Mouse (Mus musculus) ES-Bruce4 (cell line): ENCODE measurements at regions not wholly inside any gene's neighbourhood (a gene's known extent, or its start where the extent isn't known, plus 50 kb on each side); places are given as distances from the start of the nearest gene placed in this dataset.

ENCODE experiments used
- H3K27ac ChIP-seq: 2 replicates; pipeline ENCODE4 v1.5.1; 2012; ENCODE audit warnings: low read length, inconsistent platforms; ENCODE audit not compliant: insufficient read depth
- H3K27me3 ChIP-seq: 2 replicates; pipeline ENCODE4 v1.6.1; 2012; ENCODE audit warnings: mild to moderate bottlenecking, low read length, inconsistent platforms; ENCODE audit not compliant: control insufficient read depth, poor library complexity, insufficient read depth, severe bottlenecking
- H3K36me3 ChIP-seq: 2 replicates; pipeline ENCODE4 v1.6.1; 2012; ENCODE audit warnings: inconsistent platforms, mild to moderate bottlenecking, low read length, moderate library complexity; ENCODE audit not compliant: control insufficient read depth, poor library complexity, insufficient read depth, severe bottlenecking
- H3K4me1 ChIP-seq: one replicate; pipeline ENCODE4 v1.8.1; 2011; ENCODE audit warnings: low read length; ENCODE audit not compliant: control insufficient read depth, insufficient read depth
- H3K4me3 ChIP-seq: 2 replicates; pipeline ENCODE4 v1.5.1; 2011; ENCODE audit warnings: low read depth, mild to moderate bottlenecking, low read length
- H3K9ac ChIP-seq: 2 replicates; pipeline ENCODE4 v1.6.1; 2012; ENCODE audit warnings: low read depth, mild to moderate bottlenecking, inconsistent platforms; ENCODE audit not compliant: poor library complexity, severe bottlenecking
- H3K9me3 ChIP-seq: replicated peaks from 2 replicates; pipeline ENCODE4 v1.6.1; 2012; ENCODE audit warnings: mild to moderate bottlenecking, low read length, inconsistent platforms; ENCODE audit not compliant: control insufficient read depth, poor library complexity, insufficient read depth, severe bottlenecking
- CTCF ChIP-seq: IDR thresholded peaks from one replicate; pipeline ENCODE4 v1.8.1; 2011; ENCODE audit warnings: low read depth, low read length
- EP300 ChIP-seq: IDR thresholded peaks from 2 replicates; pipeline ENCODE4 v1.6.1; 2011; ENCODE audit warnings: low read depth, low read length; ENCODE audit not compliant: insufficient read depth
- POLR2A ChIP-seq: IDR thresholded peaks from one replicate; pipeline ENCODE4 v1.8.1; 2011; ENCODE audit warnings: low read length; ENCODE audit not compliant: insufficient read depth

- Histone ChIP-seq H3K36me3 (no peaks in the 10 kb centered on the region), H3K4me1 (no peaks in the 10 kb centered on the region), H3K4me3 (no peak overlapping the region), H3K27ac (no peak overlapping the region), H3K9me3 (no peaks in the 10 kb centered on the region; the same call in 1 of the 2 replicates), H3K27me3 (no peaks in the 10 kb centered on the region), H3K9ac (no peak overlapping the region)
- TF ChIP-seq POLR2A (no peak), CTCF (no peak), EP300 (no peak)
Observed at GRCm38 (mm10) chr3:140233144-140233543, 979.0 kb downstream of the Pdha2 start.

GRCm38 (mm10) chr3:140233809-140234208 is 978.3 kb downstream of the Pdha2 start:
- H3K9ac ChIP-seq = no peak overlapping the region
- no peaks in the 10 kb centered on the region for H3K4me1 ChIP-seq
- no peak overlapping the region for H3K4me3 ChIP-seq
- no peaks in the 10 kb centered on the region for H3K27me3 ChIP-seq
- H3K9me3 ChIP-seq = no peaks in the 10 kb centered on the region; the same call in 1 of the 2 replicates
- H3K27ac ChIP-seq = no peak overlapping the region
- no peaks in the 10 kb centered on the region for H3K36me3 ChIP-seq
- TF ChIP-seq POLR2A (no peak), EP300 (no peak), CTCF (no peak)

DNA sequence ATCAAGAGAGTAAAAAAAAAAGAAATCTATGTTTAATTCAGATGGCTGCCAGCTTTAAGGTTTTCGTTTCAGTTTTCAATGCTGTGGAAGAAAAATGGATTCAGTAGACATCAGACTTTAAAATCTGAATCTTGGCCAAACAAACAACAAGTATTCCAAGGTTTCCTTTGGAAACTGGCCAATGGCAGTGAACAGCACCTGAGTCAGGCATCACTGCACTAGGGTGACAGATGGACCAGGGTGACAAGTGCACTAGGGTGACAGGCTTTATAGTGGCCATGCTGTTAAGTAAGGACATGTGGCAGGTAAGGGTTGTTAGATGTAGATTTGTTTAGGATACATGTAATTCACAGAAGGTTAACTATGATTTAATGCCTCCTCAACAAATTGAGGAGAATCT is 972.9 kb downstream of the Pdha2 start:
- Histone ChIP-seq H3K4me1 (no peaks in the 10 kb centered on the region), H3K9me3 (no peaks in the 10 kb centered on the region; the same call in 1 of the 2 replicates), H3K27ac (no peak overlapping the region), H3K27me3 (no peaks in the 10 kb centered on the region), H3K9ac (no peak overlapping the region), H3K36me3 (no peaks in the 10 kb centered on the region), H3K4me3 (no peak overlapping the region)
- TF ChIP-seq EP300 = no peak
- TF ChIP-seq CTCF = no peak
- TF ChIP-seq POLR2A = no peak
